Mouse (Mus musculus): ENCODE results near the gene Mcm8.

Gene Mcm8

GRCm38 (mm10) chr2:132815608-132816314 lies at the start of gene Mcm8, which contains the start of gene Trmt6:
TSS of gene Mcm8 (plus strand) at chr2:132816141.
TSS of gene Trmt6 (minus strand) at chr2:132816055.
- peak; percentile 47 for DNase-seq (ENCODE audit: low spot score)

GRCm38 (mm10) chr2:132770822-132771221 lies 45.1 kb upstream of the Mcm8 start:
- no peak for DNase-seq (ENCODE audit: low spot score)

GRCm38 (mm10) chr2:132780978-132781377 lies 35.0 kb upstream of the Mcm8 start, which contains the start of gene Chgb:
TSS of gene Chgb (plus strand) at chr2:132781278.
- no peak for DNase-seq (ENCODE audit: low spot score)

- peak; percentile 51 for DNase-seq (ENCODE audit: low spot score)
These were observed 34.4 kb upstream of the Mcm8 start for GRCm38 (mm10) chr2:132781439-132782068.

GRCm38 (mm10) chr2:132784039-132784438 lies 31.9 kb upstream of the Mcm8 start:
- no peak for DNase-seq (ENCODE audit: low spot score)

GRCm38 (mm10) chr2:132793441-132794203 lies 22.3 kb upstream of the Mcm8 start:
- no peak for DNase-seq (ENCODE audit: low spot score)

GRCm38 (mm10) chr2:132794204-132794586 lies 21.7 kb upstream of the Mcm8 start:
- DNase-seq (ENCODE audit: low spot score) = no peak

GRCm38 (mm10) chr2:132802976-132803375 lies 13.0 kb upstream of the Mcm8 start:
- no peak for DNase-seq (ENCODE audit: low spot score)

GRCm38 (mm10) chr2:132841071-132841470 lies 25.1 kb downstream of the Mcm8 start:
- no peak for DNase-seq (ENCODE audit: low spot score)

GRCm38 (mm10) chr2:132846407-132847358 lies 30.7 kb downstream of the Mcm8 start, which contains the start of gene Crls1:
TSS of gene Crls1 (plus strand) at chr2:132846666.
- DNase-seq (ENCODE audit: low spot score) = peak; percentile 96

- DNase-seq (ENCODE audit: low spot score) = no peak
These were observed 31.6 kb downstream of the Mcm8 start for GRCm38 (mm10) chr2:132847581-132847980.

- DNase-seq (ENCODE audit: low spot score) = no peak
These were observed 32.4 kb downstream of the Mcm8 start for GRCm38 (mm10) chr2:132848361-132848760.

GRCm38 (mm10) chr2:132849141-132849540 lies 33.2 kb downstream of the Mcm8 start:
- DNase-seq (ENCODE audit: low spot score) = no peak

- DNase-seq (ENCODE audit: low spot score) = no peak
These were observed 37.1 kb downstream of the Mcm8 start for GRCm38 (mm10) chr2:132853051-132853450.

GRCm38 (mm10) chr2:132856333-132856732 lies 40.4 kb downstream of the Mcm8 start:
- DNase-seq (ENCODE audit: low spot score) = no peak

- DNase-seq (ENCODE audit: low spot score) = no peak
These were observed 44.5 kb downstream of the Mcm8 start for GRCm38 (mm10) chr2:132860435-132860834.

GRCm38 (mm10) chr2:132861456-132861855 lies 45.5 kb downstream of the Mcm8 start:
- DNase-seq (ENCODE audit: low spot score) = no peak

GRCm38 (mm10) chr2:132863325-132863724 lies 47.4 kb downstream of the Mcm8 start:
- no peak for DNase-seq (ENCODE audit: low spot score)

GRCm38 (mm10) chr2:132867521-132867920 lies 51.6 kb downstream of the Mcm8 start:
- DNase-seq (ENCODE audit: low spot score) = no peak

- no peak for DNase-seq (ENCODE audit: low spot score)
These were observed 53.7 kb downstream of the Mcm8 start for GRCm38 (mm10) chr2:132869682-132870081.

GRCm38 (mm10) chr2:132870286-132870685 lies 54.3 kb downstream of the Mcm8 start:
- DNase-seq (ENCODE audit: low spot score) = no peak

GRCm38 (mm10) chr2:132871663-132872062 lies 55.7 kb downstream of the Mcm8 start:
- no peak for DNase-seq (ENCODE audit: low spot score)

Measured in layer of hippocampus, adult 9-10 months (tissue).